Mouse (Mus musculus) B cell, adult 2 months (primary cell): ENCODE measurements at regions not wholly inside any gene's neighbourhood (a gene's known extent, or its start where the extent isn't known, plus 50 kb on each side); places are given as distances from the start of the nearest gene placed in this dataset.

Source experiments
- DNase-seq, 2 experiments: peaks; one replicate each; pipeline ENCODE4 v3.0.0; 2022

GRCm38 (mm10) chr1:75692781-75693180 lies 146.7 kb downstream of the Slc4a3 start:
- no peak for DNase-seq

DNA sequence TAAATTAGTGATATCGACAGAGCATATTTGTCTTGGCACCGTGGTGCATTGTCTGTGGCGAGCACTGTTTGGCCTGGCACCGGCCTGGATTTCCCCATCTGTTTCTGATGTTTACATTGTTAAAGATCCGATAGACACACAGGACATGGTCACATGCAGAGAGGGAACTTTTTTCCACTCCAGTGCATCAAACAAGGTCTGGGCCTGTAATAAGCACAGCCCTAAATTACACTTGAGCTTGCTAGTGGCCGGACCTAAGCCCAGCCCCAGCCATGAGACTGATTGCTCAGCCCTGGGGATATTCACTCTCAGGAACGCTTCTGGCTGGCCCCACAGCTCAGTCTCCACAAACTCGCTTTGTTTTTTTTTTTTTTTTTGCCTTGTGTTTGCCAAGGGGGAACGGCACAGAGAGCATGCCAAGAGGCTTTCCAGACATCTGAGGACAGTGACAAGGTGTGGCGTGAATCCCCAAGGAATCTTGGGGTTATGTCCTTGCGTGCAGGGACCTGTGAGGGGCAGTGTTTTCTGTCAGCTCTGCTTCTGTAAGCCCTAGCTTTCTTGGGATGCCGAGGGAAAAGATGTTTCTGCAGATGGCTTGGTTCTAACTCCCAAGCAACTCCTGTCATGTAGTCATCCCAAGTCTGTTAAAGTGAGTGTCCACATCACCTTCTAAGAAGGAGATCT lies 147.3 kb downstream of the Slc4a3 start:
- no peak for DNase-seq

GRCm38 (mm10) chr1:75704832-75705650 lies 159.0 kb downstream of the Slc4a3 start:
- no peak for DNase-seq

GRCm38 (mm10) chr1:75706126-75706525 lies 160.1 kb downstream of the Slc4a3 start:
- DNase-seq = no peak

DNA sequence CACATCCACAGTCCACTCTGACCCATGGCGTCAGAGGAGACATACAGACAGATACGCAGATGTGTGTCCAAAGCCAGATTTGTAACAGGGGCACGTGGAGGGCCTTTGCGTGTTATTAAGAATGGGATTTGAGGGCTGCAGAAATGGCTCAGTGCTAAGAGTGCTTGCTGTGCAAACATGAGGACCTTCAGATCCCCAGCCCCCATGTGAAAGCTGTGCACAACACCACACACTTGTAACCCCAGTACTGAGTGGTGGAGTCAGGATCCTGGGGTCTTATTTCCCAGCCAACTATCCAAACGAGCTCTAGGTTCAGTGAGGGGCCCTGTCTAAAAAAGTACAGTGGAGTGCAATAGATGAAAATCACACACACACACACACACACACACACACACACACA lies 177.4 kb downstream of the Slc4a3 start:
- DNase-seq = no peak

- DNase-seq = no peak
These were observed 179.3 kb downstream of the Slc4a3 start for GRCm38 (mm10) chr1:75725329-75725728.

DNA sequence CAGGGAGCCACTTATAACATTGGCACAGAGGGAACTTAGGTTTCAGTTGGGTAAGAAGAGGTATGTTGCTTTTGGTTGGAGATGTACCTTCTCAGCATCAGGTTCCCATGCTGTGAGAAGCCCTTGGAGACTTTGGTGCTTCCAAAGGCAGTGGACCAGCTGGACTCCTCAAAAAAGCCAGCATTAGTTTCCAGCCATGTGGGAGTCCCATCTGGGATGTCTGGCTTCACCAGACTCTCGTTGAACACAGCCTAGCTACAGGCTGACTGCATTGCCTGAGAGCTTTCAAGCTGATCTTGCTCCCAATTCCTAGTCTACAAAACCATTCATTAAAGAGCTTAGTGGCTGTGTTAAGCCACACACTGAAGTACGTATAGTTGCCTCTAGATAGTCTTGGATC lies 182.8 kb downstream of the Slc4a3 start:
- no peak for DNase-seq

- DNase-seq = no peak
These were observed 187.7 kb downstream of the Slc4a3 start for GRCm38 (mm10) chr1:75733791-75734190.

DNA sequence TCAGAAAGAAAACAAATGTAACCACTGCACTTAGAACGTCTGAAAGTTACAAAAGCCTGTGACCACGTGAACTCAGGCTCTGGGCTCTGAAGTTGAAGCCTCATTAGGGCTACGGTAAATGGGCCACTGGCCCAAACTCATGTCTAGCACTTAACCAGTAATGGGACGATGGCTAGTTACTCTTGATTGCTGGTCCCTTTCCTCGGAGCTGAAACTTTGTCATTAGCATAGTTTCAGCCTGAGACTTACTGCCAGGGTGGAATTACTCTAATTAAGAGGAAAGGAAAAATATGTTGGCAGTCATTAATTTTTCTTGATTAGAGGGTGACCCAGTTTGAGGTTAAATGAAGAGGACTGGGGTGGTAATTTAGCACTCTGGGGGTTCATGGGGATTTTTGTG lies 192.6 kb downstream of the Slc4a3 start:
- DNase-seq = no peak

DNA sequence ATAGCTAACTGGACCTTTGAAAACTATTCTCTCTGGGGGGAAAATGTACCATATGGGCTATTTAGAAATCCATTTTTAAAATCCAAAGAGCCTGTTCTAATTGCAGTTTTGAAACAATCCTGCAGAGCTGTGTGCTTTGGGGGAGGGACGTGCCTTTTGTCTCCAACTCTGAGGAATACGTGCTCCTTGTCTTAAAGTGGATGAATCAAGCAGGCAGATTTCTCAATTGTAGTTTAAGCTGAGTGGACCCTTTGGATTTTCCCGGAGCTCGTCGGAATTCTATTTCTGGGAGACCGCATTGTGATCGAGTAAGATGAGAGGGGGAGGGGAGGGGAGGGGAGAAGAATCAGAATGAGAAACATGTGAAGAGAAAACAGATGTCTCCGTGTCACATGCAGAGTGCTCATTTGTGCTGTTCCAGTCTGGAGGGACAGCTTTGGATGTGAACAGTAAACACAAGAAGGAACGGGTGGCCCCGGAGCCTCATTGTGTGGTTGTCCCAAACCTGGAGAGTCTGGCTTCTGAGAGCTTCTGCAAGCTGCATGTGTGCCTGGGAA lies 203.7 kb downstream of the Slc4a3 start:
- no peak for DNase-seq

DNA sequence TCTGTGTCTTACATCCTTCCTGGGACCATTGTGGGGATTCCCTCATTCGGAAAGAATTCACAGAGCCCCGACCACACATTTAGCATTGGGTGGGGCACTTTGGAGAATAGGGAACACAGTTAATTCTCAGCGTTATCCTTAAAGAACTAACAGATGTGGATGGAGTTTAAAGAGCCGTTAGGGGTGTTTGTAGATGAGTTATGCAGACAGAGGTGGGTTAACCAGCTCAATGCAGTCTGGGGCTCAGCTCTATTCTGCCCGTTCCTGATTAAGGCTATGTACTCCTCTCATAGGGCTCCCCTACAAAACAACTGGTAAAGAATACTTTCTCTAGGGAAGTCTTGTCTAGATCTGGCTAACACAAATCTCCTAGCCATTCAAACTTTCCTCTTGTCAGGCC lies 226.1 kb downstream of the Slc4a3 start:
- DNase-seq = no peak

DNA sequence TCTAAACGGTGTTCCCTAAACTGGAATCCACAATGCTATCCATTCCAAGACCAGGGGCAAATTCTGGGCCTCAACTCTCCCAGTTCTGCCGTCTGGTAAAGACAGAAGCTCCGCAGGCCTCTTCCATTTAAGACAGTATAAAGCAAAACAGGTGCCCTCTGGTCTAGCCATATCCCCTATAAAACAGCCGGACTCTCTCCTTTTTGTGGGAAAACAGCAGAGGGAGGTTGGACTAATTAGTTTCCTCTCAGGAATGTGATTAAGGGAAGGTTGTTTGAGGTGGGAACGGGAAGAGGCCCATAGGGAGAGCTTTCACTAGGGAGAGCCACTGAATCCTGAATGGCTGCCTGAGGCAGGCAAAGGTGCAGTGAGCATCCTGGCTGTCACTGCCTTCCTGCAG lies 226.9 kb downstream of the Slc4a3 start:
- no peak for DNase-seq

DNA sequence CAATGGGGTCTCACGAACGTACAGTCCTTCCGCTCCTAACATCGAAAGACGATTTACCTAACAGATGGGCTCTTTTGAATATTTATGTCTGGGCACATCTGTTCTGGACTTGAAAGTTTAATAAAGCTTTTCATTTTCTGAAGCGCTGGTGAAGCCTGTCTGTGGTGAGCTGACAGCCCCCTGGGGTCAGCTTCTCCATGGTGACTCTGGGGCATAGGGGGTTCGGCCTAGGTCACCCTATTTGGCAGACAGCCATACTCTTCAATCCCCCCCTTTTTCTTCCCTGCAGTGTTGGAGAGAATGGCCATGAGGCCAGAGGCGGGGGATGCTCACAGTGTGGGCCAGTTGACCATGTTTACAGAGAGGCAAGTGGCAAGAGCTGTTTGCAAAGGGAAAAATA lies 232.8 kb downstream of the Slc4a3 start:
- no peak for DNase-seq

DNA sequence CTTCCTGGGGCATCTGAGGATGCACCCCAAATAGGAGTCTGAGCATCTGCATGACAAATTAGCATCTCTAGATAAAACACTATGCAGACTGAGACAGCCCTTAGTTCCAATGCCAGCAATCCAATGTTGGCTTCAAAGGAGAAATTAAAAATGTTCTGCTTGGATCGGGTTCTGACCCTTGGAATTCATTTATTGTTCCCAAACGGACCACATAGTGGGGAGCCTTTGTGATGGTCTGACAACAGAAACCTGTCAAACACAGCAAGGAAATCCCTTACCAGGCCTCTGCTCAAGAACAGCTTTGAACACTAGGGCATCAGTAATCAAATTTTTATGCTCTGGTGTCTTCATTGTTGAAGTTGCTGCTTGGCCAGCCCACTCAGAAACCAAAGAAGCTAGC lies 237.1 kb downstream of the Slc4a3 start:
- no peak for DNase-seq

GRCm38 (mm10) chr1:75786173-75786820 lies 240.2 kb downstream of the Slc4a3 start:
- no peak for DNase-seq

GRCm38 (mm10) chr1:75791509-75791908 lies 245.4 kb downstream of the Slc4a3 start:
- DNase-seq = no peak

GRCm38 (mm10) chr1:75797793-75798192 lies 251.7 kb downstream of the Slc4a3 start:
- DNase-seq = no peak

DNA sequence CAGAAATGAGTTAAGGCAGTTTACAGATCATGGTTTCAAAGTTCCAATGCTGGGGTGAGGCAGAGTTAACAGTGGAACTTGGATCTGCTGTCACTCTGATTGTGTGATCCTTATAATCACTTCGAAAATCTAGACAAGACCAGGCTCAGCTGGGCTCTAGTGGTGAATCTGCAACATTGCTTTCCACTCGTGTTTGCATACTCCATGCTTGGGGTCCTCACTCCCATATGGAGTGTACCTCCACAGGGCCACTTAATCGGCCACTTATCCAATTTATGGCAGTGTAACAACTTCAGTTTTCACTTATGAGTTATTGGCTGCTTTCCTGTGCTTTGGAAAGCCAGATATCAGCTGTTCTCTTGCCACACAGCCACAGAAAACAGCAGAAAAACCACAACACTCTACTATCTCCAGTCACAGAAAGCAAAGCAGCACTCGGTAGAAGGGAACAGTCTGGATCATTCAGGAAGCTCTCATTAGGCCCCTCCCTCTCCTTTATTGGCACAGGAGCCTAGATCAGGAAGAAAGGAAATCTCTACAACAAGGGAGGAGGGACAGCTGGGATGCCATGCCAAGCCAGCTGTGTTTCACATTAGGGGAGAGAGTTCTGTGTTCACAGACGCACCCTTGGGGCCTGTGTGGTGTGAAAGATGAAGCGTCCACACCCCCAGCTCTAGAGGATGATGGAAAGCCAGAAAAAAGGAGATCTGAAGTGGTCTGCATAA lies 252.5 kb downstream of the Slc4a3 start:
- no peak for DNase-seq

- DNase-seq = no peak
These were observed 258.4 kb downstream of the Slc4a3 start for GRCm38 (mm10) chr1:75804473-75804872.

DNA sequence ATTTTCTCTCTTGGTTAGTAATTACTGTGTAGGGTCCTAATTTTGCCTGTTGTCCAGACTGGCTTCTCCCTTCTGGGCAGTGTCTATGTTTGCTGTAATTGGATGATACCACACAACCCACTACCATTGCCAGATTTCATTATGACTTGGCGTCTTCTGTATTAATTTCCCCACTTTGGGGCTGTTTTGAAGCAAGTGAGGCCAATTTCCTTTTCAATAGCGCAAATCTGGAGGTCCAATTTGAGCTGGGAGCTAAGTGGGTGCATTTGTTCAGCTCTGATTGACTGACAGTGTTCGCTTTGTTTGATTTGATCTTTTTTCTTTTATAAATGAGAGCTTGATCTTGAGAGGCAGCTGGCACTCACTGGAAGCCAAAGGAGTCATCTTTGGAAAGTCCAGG lies 266.4 kb downstream of the Slc4a3 start:
- DNase-seq = no peak

DNA sequence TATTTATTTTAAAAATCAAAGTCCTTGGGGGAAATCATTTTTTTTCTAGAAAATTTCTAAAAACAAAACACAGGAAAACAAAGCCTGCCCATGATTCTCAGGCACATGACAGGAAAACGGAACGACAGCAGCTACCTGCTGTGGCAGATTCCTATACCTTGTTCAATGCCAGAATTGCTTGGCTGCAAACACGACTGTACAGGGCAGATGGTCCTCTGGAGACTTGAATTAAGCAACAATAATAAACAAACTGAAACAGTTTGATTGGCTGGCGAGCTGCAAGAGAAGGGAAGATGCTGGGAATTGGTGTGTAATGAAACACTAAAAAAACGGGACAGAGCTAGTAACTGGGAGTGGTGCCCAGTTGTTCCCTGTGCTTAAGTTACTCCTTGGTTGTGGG lies 280.1 kb downstream of the Slc4a3 start:
- DNase-seq = no peak

DNA sequence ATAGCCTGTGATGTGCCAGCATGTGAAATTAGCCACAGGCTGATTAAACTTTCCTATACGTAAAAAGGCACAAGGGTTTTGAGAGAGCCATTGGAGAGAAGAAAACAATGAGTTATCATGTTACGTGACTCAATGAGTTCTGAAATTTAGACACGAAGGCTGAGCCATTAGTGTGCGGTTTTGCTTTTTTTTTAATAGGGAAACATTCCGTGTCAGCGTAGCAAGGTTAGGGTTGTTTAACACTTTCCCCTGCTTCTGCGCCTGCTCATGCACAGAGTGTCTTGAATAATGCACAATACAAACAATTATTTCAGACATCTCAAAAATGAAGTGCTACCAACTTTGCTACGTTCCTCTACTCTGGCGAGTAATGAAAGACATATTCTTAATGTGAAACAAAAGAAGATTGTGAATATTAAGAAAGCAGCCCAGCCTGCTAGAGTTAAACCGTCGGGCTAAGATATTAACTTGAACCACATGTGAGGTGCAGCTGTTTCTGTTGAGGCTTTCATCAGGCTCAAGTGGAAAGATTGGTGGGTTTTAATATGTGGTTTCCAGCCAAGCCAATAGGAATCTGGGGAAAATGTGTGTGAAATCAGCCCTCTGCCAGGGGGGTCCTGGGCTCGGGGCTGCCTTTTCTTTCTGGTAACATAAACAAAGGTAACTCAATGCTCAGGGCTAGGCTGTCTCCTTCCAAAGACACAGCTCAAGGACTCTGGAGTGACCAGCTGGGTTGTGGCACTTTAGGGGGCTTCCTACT lies 287.2 kb downstream of the Slc4a3 start:
- DNase-seq = no peak
